Mouse (Mus musculus) forebrain, embryonic 13.5 days (tissue): Measurements from ENCODE around the gene Acer3. TPM values are rescaled to one million over a fixed set of nuclear protein-coding genes. Genes with fewer than 3 reads are reported as not detected.
"Not testable (repeated sequence)": the region's sequence is repeated elsewhere in the genome, so short reads cannot be mapped to it uniquely, and the experiment has no call there.

Experiments used
- ATAC-seq: fragments of 200-750 bp; cut with Nextera tagmentation; 2 replicates; pipeline ENCODE4 v1.8.0; 2017
- H3K27ac ChIP-seq: fragments of 300-500 bp; sonication (generic); 2 replicates; pipeline ENCODE4 v1.5.1; 2015; ENCODE audit warnings: inconsistent platforms, mild to moderate bottlenecking, moderate library complexity
- H3K27me3 ChIP-seq: fragments of 300-500 bp; sonication (generic); 2 replicates; pipeline ENCODE4 v1.6.1; 2015; ENCODE audit warnings: mild to moderate bottlenecking, inconsistent platforms
- H3K36me3 ChIP-seq: fragments of 300-500 bp; sonication (generic); 2 replicates; pipeline ENCODE4 v1.6.1; 2015; ENCODE audit warnings: mild to moderate bottlenecking, inconsistent platforms; ENCODE audit not compliant: poor library complexity, severe bottlenecking
- H3K4me1 ChIP-seq: fragments of 300-500 bp; sonication (generic); 2 replicates; pipeline ENCODE4 v1.6.1; 2015; ENCODE audit warnings: inconsistent platforms
- H3K4me2 ChIP-seq: fragments of 300-500 bp; sonication (generic); 2 replicates; pipeline ENCODE4 v1.6.1; 2015; ENCODE audit warnings: inconsistent platforms, mild to moderate bottlenecking, moderate library complexity
- H3K4me3 ChIP-seq: fragments of 300-500 bp; sonication (generic); 2 replicates; pipeline ENCODE4 v1.5.1; 2015; ENCODE audit warnings: mild to moderate bottlenecking, inconsistent platforms
- H3K9ac ChIP-seq: fragments of 300-500 bp; sonication (generic); 2 replicates; pipeline ENCODE4 v1.6.1; 2015; ENCODE audit warnings: mild to moderate bottlenecking, inconsistent platforms
- H3K9me3 ChIP-seq: fragments of 300-500 bp; sonication (generic); replicated peaks from 2 replicates; pipeline ENCODE4 v1.6.1; 2016; ENCODE audit warnings: inconsistent platforms
- WGBS: fragments of 180-500 bp; shearing (Covaris S2); methylation state at CpG from one replicate; pipeline ENCODE4 v1.1.7; 2015; 5-methylcytosine and 5-hydroxymethylcytosine counted together
- polyA plus RNA-seq: library from polyadenylated mRNA; unstranded; fragments of >200 nt; fragmentation: Nextera tagmentation; extraction: Ambion mirVana; gene quantifications from 2 replicates; pipeline ENCODE4 v1.2.1, GENCODE M21; 2015

Gene Acer3
- polyA plus RNA-seq, 1 experiment from 2014 or later: 9.3 TPM

- no peaks in the 10 kb centered on the region for H3K9me3 ChIP-seq
- no peaks in the 10 kb centered on the region for H3K36me3 ChIP-seq
- H3K4me3 ChIP-seq: no peak overlapping the region
- no peak overlapping the region for H3K27ac ChIP-seq
- H3K4me1 ChIP-seq: peaks cover 15% of the 10 kb centered on the region
- ATAC-seq: no peak
- WGBS: 70% methylated on average over 4 of the region's 4 CpGs
- 0 out of 2 replicates have a peak, but pooled peaks cover 5% of the 10 kb centered on the region for H3K27me3 ChIP-seq
- no peak overlapping the region for H3K4me2 ChIP-seq
- no peak overlapping the region for H3K9ac ChIP-seq
Observed at GRCm38 (mm10) chr7:98312185-98312920, 8.7 kb downstream of the Acer3 start.

GRCm38 (mm10) chr7:98310266-98310665 lies 10.7 kb downstream of the Acer3 start:
- H3K27ac ChIP-seq: no peak overlapping the region
- no peaks in the 10 kb centered on the region for H3K36me3 ChIP-seq
- H3K27me3 ChIP-seq: 0 out of 2 replicates have a peak, but pooled peaks cover 5% of the 10 kb centered on the region
- H3K4me1 ChIP-seq: peaks cover 15% of the 10 kb centered on the region
- no peak overlapping the region for H3K4me3 ChIP-seq
- H3K9me3 ChIP-seq: no peaks in the 10 kb centered on the region
- no peak overlapping the region for H3K4me2 ChIP-seq
- no peak for ATAC-seq
- WGBS: 57% methylated on average over 6 of the region's 6 CpGs
- no peak overlapping the region for H3K9ac ChIP-seq

- Histone ChIP-seq H3K36me3 (no peaks in the 10 kb centered on the region), H3K4me2 (peak overlapping the region; percentile 94), H3K9ac (peak overlapping the region; percentile 87), H3K27ac (peak overlapping the region; percentile 35), H3K4me1 (peaks cover 15% of the 10 kb centered on the region), H3K27me3 (0 out of 2 replicates have a peak, but pooled peaks cover 5% of the 10 kb centered on the region), H3K4me3 (peak overlapping the region; percentile 78), H3K9me3 (no peaks in the 10 kb centered on the region)
- under 1% methylated on average over 53 of the region's 53 CpGs for whole genome bisulfite sequencing
- ATAC-seq: peak; percentile 99
Observed at GRCm38 (mm10) chr7:98309219-98310030, 11.6 kb downstream of the Acer3 start.

DNA sequence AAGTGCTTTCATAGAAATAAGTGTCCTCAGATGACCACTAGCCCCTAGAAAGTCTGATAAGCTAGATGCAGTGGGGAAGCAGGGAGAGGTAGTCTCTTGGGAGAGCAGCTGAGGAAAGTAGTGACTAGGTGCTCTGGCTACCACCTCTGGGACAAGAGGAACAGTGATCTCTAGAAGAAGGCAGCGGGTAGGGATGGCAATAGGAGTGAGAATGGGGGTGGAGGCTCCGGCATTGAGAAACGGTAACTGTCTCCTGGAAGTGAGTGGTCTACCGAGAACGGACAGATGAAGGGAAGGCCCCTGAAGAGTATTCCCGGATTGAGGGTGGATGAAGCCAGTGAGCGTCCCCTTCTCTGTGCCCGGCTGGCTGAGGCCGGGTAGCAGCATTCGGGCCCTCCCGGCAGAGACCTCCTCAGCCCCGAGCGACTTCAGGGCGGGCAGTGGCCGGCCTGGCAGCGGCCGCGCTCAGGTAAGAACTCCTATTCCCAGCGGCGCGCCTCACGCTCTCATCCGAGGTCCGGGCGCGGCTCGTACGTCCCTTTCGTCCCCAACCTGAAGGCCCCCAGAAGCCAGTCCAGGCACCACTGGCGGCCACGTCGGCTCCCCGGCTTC lies 12.3 kb downstream of the Acer3 start:
- no peak for ATAC-seq
- Histone ChIP-seq H3K4me2 (peak overlapping the region; percentile 94), H3K27ac (peak overlapping the region; percentile 35), H3K4me3 (peak overlapping the region; percentile 78), H3K36me3 (no peaks in the 10 kb centered on the region), H3K9me3 (no peaks in the 10 kb centered on the region), H3K4me1 (peaks cover 15% of the 10 kb centered on the region), H3K27me3 (0 out of 2 replicates have a peak, but pooled peaks cover 5% of the 10 kb centered on the region), H3K9ac (peak overlapping the region; percentile 87)
- WGBS: 0% methylated on average over 33 of the region's 33 CpGs

- no peak overlapping the region for H3K27ac ChIP-seq
- H3K4me3 ChIP-seq: peak overlapping the region; percentile 78
- 25% methylated on average over 9 of the region's 9 CpGs for WGBS
Observed at GRCm38 (mm10) chr7:98307921-98308606, 12.9 kb downstream of the Acer3 start.

DNA sequence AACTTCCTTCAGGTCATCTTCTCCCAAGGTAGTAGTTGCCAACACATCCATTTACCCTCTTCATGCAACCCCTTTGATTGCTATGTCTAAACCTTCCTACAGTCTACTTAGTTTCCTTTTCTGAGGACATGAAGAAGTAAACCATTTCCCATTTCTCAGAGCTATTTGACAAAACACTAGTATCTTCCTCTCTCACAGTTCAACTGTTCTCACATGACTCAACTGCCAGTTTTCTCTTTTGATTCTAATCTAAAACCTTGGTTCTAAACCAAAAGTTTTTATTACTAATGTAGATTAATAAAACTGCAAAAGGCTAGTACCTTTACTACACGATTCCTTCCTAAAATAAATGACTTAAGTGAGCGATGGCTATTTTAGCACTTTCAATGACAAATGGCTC lies 13.6 kb downstream of the Acer3 start:
- 0 out of 2 replicates have a peak, but pooled peaks cover 5% of the 10 kb centered on the region for H3K27me3 ChIP-seq
- ATAC-seq: no peak
- no peak overlapping the region for H3K9ac ChIP-seq
- no peak overlapping the region for H3K27ac ChIP-seq
- no peak overlapping the region for H3K4me2 ChIP-seq
- H3K36me3 ChIP-seq: no peaks in the 10 kb centered on the region
- H3K4me3 ChIP-seq: no peak overlapping the region
- 92% methylated on average over 2 of the region's 2 CpGs for WGBS
- H3K4me1 ChIP-seq: peaks cover 15% of the 10 kb centered on the region
- no peaks in the 10 kb centered on the region for H3K9me3 ChIP-seq

More at GRCm38 (mm10) chr7:98307921-98308606, 12.9 kb downstream of the Acer3 start:
- Histone ChIP-seq H3K4me2 (peak overlapping the region; percentile 94), H3K27me3 (0 out of 2 replicates have a peak, but pooled peaks cover 5% of the 10 kb centered on the region), H3K36me3 (no peaks in the 10 kb centered on the region), H3K9me3 (no peaks in the 10 kb centered on the region), H3K9ac (peak overlapping the region; percentile 87; the same call in 1 of the 2 replicates), H3K4me1 (peaks cover 15% of the 10 kb centered on the region)
- ATAC-seq: no peak

GRCm38 (mm10) chr7:98292901-98293300 lies 28.1 kb downstream of the Acer3 start:
- Histone ChIP-seq H3K9ac (no peak overlapping the region), H3K27ac (no peak overlapping the region), H3K4me3 (no peak overlapping the region), H3K4me1 (no peaks in the 10 kb centered on the region), H3K9me3 (no peaks in the 10 kb centered on the region), H3K4me2 (no peak overlapping the region), H3K36me3 (no peaks in the 10 kb centered on the region), H3K27me3 (no peaks in the 10 kb centered on the region)
- WGBS: 96% methylated on average over 1 of the region's 1 CpGs
- ATAC-seq: no peak

DNA sequence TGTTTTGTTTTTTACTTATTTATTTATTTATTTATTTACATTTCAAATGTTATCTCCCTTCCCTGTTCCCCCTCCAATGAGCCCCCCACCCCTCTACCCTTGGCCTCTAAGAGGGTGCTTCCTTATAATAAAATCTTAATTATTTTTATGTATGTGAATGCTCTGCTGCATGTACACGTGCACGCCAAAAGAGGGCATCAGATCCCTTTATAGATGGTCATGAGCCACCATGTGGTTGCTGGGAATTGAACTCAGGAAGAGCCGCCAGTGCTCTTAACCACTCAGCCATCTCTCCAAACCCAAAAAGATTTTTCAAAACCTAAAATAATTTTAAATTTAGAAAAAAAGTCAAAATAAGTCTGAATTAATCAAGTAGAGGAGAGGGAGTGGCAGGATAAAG lies 31.4 kb downstream of the Acer3 start:
- no peak overlapping the region for H3K9ac ChIP-seq
- no peak for ATAC-seq
- no peaks in the 10 kb centered on the region for H3K27me3 ChIP-seq
- no peaks in the 10 kb centered on the region for H3K4me1 ChIP-seq
- WGBS: 26% methylated on average over 3 of the region's 3 CpGs
- H3K27ac ChIP-seq: no peak overlapping the region
- no peaks in the 10 kb centered on the region for H3K36me3 ChIP-seq
- no peaks in the 10 kb centered on the region for H3K9me3 ChIP-seq
- no peak overlapping the region for H3K4me3 ChIP-seq
- no peak overlapping the region for H3K4me2 ChIP-seq

- no peak for ATAC-seq
- Histone ChIP-seq H3K9me3 (no peaks in the 10 kb centered on the region), H3K27me3 (no peaks in the 10 kb centered on the region), H3K4me1 (no peaks in the 10 kb centered on the region), H3K36me3 (no peaks in the 10 kb centered on the region), H3K9ac (no peak overlapping the region), H3K4me2 (no peak overlapping the region), H3K4me3 (no peak overlapping the region), H3K27ac (no peak overlapping the region)
Observed at GRCm38 (mm10) chr7:98276263-98276662, 44.7 kb downstream of the Acer3 start.

GRCm38 (mm10) chr7:98268166-98268565 lies 52.8 kb downstream of the Acer3 start:
- H3K4me3 ChIP-seq, H3K27me3 ChIP-seq: not testable (repeated sequence)
- WGBS: 29% methylated on average over 15 of the region's 15 CpGs

GRCm38 (mm10) chr7:98252520-98252919 lies 68.5 kb downstream of the Acer3 start:
- Histone ChIP-seq H3K27me3 (no peaks in the 10 kb centered on the region), H3K9ac (no peak overlapping the region), H3K4me1 (no peaks in the 10 kb centered on the region), H3K36me3 (no peaks in the 10 kb centered on the region), H3K9me3 (no peaks in the 10 kb centered on the region), H3K4me2 (no peak overlapping the region), H3K27ac (no peak overlapping the region), H3K4me3 (no peak overlapping the region)
- ATAC-seq: no peak
- WGBS: 91% methylated on average over 2 of the region's 2 CpGs

More at GRCm38 (mm10) chr7:98268166-98268565, 52.8 kb downstream of the Acer3 start:
- H3K4me1 ChIP-seq, H3K9me3 ChIP-seq, H3K9ac ChIP-seq, H3K27ac ChIP-seq, H3K36me3 ChIP-seq, ATAC-seq: not testable (repeated sequence)
- peak overlapping the region; percentile 29 for H3K4me2 ChIP-seq
